Mouse (Mus musculus): ENCODE results near the gene Adam30.

DNA sequence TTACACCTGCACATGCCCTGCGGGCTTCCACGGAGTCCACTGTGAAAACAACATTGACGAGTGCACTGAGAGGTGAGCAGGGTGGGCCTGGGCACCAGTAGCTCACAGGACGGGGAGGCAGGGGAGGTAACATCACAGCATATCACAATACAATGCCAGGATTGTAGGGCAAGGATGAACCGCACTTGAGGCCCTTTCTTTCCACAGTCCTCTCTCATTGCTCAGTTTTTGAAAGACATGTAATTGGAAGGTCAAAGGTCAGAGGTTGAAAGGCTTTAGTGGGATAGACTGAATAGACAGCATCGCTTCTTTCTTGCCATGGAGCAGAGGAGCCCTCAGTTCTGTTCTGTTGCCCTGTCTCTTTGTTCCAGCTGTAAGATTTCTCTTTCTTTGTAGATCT, 39.5 kb upstream of the Adam30 start:
- TF ChIP-seq POLR2A (IDR thresholded peaks at IDR 0.05; ENCODE audit: insufficient read depth, low read length) (no peak), CTCF (IDR thresholded peaks at IDR 0.05; ENCODE audit: low read depth, low read length) (no peak), EP300 (IDR thresholded peaks at IDR 0.05; ENCODE audit: insufficient read depth, low read depth, low read length) (no peak)
